In genomic region chr9:22058011-22058424, GRCm38 (mm10) we compare ENCODE assay signal across 17 mouse cellular contexts. TPM values are rescaled to one million over a fixed set of nuclear protein-coding genes. Genes with fewer than 3 reads are reported as not detected.
DNase-seq lines count a peak whose midpoint lies in the region; ATAC-seq lines count a peak whose summit lies in the region.
"Had no signal": no experiment of that assay in that cellular context is flagged by ENCODE, and none has a peak within 500 bp of the region (broad histone marks: within the 10 kb centered on the region; RNA-seq: fewer than 3 reads in every experiment).

No protein-coding gene starts in this region.

- H3K9me3 ChIP-seq in kidney, embryonic 14.5 days (ENCODE audit: control insufficient read depth, low read length): no peaks in the 10 kb centered on the region
- H3K9me3 ChIP-seq: midbrain, embryonic 12.5 days had no signal

- no peak for ATAC-seq in kidney, embryonic 14.5 days (ENCODE audit: low FRiP score, low TSS enrichment)
- ATAC-seq: intestine, postnatal 0 days had no signal

- peaks cover 39% of the 10 kb centered on the region for H3K36me3 ChIP-seq in kidney, embryonic 14.5 days (ENCODE audit: control insufficient read depth, insufficient read depth, low read length)

- H3K4me1 ChIP-seq in kidney, embryonic 14.5 days (ENCODE audit: control insufficient read depth, insufficient read depth, low read length): peaks cover 6% of the 10 kb centered on the region

- peak; percentile 27 for DNase-seq in gastrocnemius, postnatal 14 days
- no peak for DNase-seq in gastrocnemius, postnatal 36 days
- peak; percentile 84 for DNase-seq in 3134 (ENCODE audit: extremely low read depth, insufficient read length, low spot score)
- peak; percentile 29 for DNase-seq in adrenal gland, postnatal 25 days
- DNase-seq in cerebellum, postnatal 4 days (ENCODE audit: low spot score in 2 of 2): peak; percentile 38 to 62
- DNase-seq in T-cell, adult 2 months (ENCODE audit: low spot score): no peak
- no peak for DNase-seq in ovary, postnatal 10 days (ENCODE audit: low spot score)
- DNase-seq: gastrocnemius, postnatal 10 days; lung, adult 2 months had no signal

- WGBS in kidney, embryonic 14.5 days: 93% methylated on average over 9 of the region's 9 CpGs

- no peak overlapping the region for H3K9ac ChIP-seq in kidney, embryonic 14.5 days (ENCODE audit: low read depth, low read length)
- H3K9ac ChIP-seq: midbrain, embryonic 12.5 days had no signal

- no peak overlapping the region for H3K27ac ChIP-seq in kidney, embryonic 14.5 days (ENCODE audit: low read depth, low read length)
- H3K27ac ChIP-seq: midbrain, embryonic 12.5 days had no signal

- H3K27me3 ChIP-seq in kidney, embryonic 14.5 days (ENCODE audit: control insufficient read depth, insufficient read depth, low read length): peaks cover 11% of the 10 kb centered on the region
- H3K27me3 ChIP-seq: CH12.LX had no signal

- intact Hi-C loops in gastrocnemius, postnatal 14 days (cut with DNase I; ENCODE audit: low total_unique reads): no loop called here
- intact Hi-C loops in gastrocnemius, postnatal 36 days (cut with DNase I): no loop called here

- H3K4me2 ChIP-seq in kidney, embryonic 14.5 days (replicated peaks; ENCODE audit: low read depth, low read length): no peak overlapping the region
- H3K4me2 ChIP-seq: midbrain, embryonic 12.5 days had no signal

- H3K4me3 ChIP-seq in kidney, embryonic 14.5 days (ENCODE audit: low read length): no peak overlapping the region
- H3K4me3 ChIP-seq: midbrain, embryonic 12.5 days had no signal

RNA-seq across cellular contexts. Expression of gene Elavl3, which starts 6.2 kb away (rescaled TPM):
- under 1 TPM; 0.14 to 0.73 TPM for total RNA-seq in gastrocnemius, postnatal 14 days (2021)
- total RNA-seq in gastrocnemius, postnatal 36 days (2021): under 1 TPM in 1 of 2 experiments, not detected in 1; 0.26 TPM
- 0.90 and 2.9 TPM in 2 replicates for total RNA-seq in adrenal gland, postnatal 25 days (2021)
- 0.12 and 0.20 TPM in 2 replicates for polyA plus RNA-seq in kidney, embryonic 14.5 days (2014; fragmentation: Nextera tagmentation; extraction: Ambion mirVana)
- total RNA-seq: common myeloid progenitor, adult 5-6 weeks; neutrophil, adult 5-6 weeks had no signal

RNA-seq across cellular contexts. Expression of gene Gm49318, which starts 13.0 kb away (rescaled TPM):
- total RNA-seq in gastrocnemius, postnatal 14 days (2021): not detected
- not detected for total RNA-seq in gastrocnemius, postnatal 36 days (2021)
- not detected in 2 replicates for total RNA-seq in adrenal gland, postnatal 25 days (2021)
- polyA plus RNA-seq in kidney, embryonic 14.5 days (2014; fragmentation: Nextera tagmentation; extraction: Ambion mirVana): not detected in 2 replicates
- total RNA-seq: CH12.LX; common myeloid progenitor, adult 5-6 weeks; gastrocnemius, postnatal 10 days; layer of hippocampus, adult 8-10 months; neutrophil, adult 5-6 weeks had no signal
- polyA plus RNA-seq: intestine, postnatal 0 days; limb, embryonic 11.5 days; lung, adult 2 months; midbrain, embryonic 12.5 days had no signal

RNA-seq across cellular contexts. Expression of gene Zfp653, which starts 13.2 kb away (rescaled TPM):
- total RNA-seq in gastrocnemius, postnatal 14 days (2021): 1 to 10 TPM; 2.6 to 3.2 TPM
- 1 to 10 TPM; 2.9 to 3.8 TPM for total RNA-seq in gastrocnemius, postnatal 36 days (2021)
- total RNA-seq in adrenal gland, postnatal 25 days (2021): 9.4 and 12.4 TPM in 2 replicates
- polyA plus RNA-seq in kidney, embryonic 14.5 days (2014; fragmentation: Nextera tagmentation; extraction: Ambion mirVana): 9.9 and 11.0 TPM in 2 replicates

RNA-seq across cellular contexts. Expression of gene Ecsit, which starts 27.2 kb away (rescaled TPM):
- total RNA-seq in gastrocnemius, postnatal 14 days (2021): 10 to 100 TPM; 68.5 to 72.2 TPM
- total RNA-seq in gastrocnemius, postnatal 36 days (2021): 10 to 100 TPM; 82.2 to 86.9 TPM
- 45.7 and 60.4 TPM in 2 replicates for total RNA-seq in adrenal gland, postnatal 25 days (2021)
- 29.9 and 41.5 TPM in 2 replicates for polyA plus RNA-seq in kidney, embryonic 14.5 days (2014; fragmentation: Nextera tagmentation; extraction: Ambion mirVana)

RNA-seq across cellular contexts. Expression of gene Cnn1, which starts 41.0 kb away (rescaled TPM):
- total RNA-seq in gastrocnemius, postnatal 14 days (2021): 1 to 10 TPM; 1.7 to 7.9 TPM
- 1 to 10 TPM; 1.4 to 2.1 TPM for total RNA-seq in gastrocnemius, postnatal 36 days (2021)
- total RNA-seq in adrenal gland, postnatal 25 days (2021): 0.46 and 0.76 TPM in 2 replicates
- 4.7 and 5.1 TPM in 2 replicates for polyA plus RNA-seq in kidney, embryonic 14.5 days (2014; fragmentation: Nextera tagmentation; extraction: Ambion mirVana)
- total RNA-seq: CH12.LX; common myeloid progenitor, adult 5-6 weeks; neutrophil, adult 5-6 weeks had no signal

Comparison
In these comparisons a context has a peak if more than half of its experiments do, and no peak if none do; other contexts are left out.
1. DNase-seq: peak in gastrocnemius, postnatal 14 days (single experiment), 3134 (single experiment), adrenal gland, postnatal 25 days (single experiment) and cerebellum, postnatal 4 days (2 of 2); none in gastrocnemius, postnatal 36 days (0 of 2), T-cell, adult 2 months (single experiment) and ovary, postnatal 10 days (single experiment).